Mouse (Mus musculus): Measurements from ENCODE around the gene H1f0. TPM values are rescaled to one million over a fixed set of nuclear protein-coding genes. Genes with fewer than 3 reads are reported as not detected.
"Not testable (repeated sequence)": the region's sequence is repeated elsewhere in the genome, so short reads cannot be mapped to it uniquely, and the experiment has no call there.

Gene H1f0
- total RNA-seq, 2 experiments from 2014 or later = 80.4 to 81.1 TPM

- H3K27ac ChIP-seq; intact Hi-C loops (cut with DNase I); DNase-seq (ENCODE audit: extremely low spot score in 1 of 2, low spot score in 2 of 2); H3K4me3 ChIP-seq: not testable (repeated sequence)
- TF ChIP-seq CTCF (IDR thresholded peaks at IDR 0.05) = peak; percentile 9
Observed at GRCm38 (mm10) chr15:79007836-79008235, 20.4 kb upstream of the H1f0 start.

- DNase-seq (ENCODE audit: extremely low spot score in 1 of 2, low spot score in 2 of 2) = no peak
Observed at GRCm38 (mm10) chr15:79009734-79010133, 18.5 kb upstream of the H1f0 start.

GRCm38 (mm10) chr15:79011550-79011949, 16.7 kb upstream of the H1f0 start:
- DNase-seq (ENCODE audit: extremely low spot score in 1 of 2, low spot score in 2 of 2) = no peak
- Histone ChIP-seq H3K27ac (no peak overlapping the region), H3K4me3 (no peak overlapping the region)
- no peak for TF ChIP-seq CTCF (IDR thresholded peaks at IDR 0.05)
- intact Hi-C loops (cut with DNase I) = no loop called here

More at GRCm38 (mm10) chr15:79009734-79010133, 18.5 kb upstream of the H1f0 start:
- intact Hi-C loops (cut with DNase I) = no loop called here
- Histone ChIP-seq H3K27ac (no peak overlapping the region), H3K4me3 (no peak overlapping the region)
- TF ChIP-seq CTCF (IDR thresholded peaks at IDR 0.05) = no peak

- H3K27ac ChIP-seq = no peak overlapping the region
- H3K4me3 ChIP-seq = no peak overlapping the region
- TF ChIP-seq CTCF (IDR thresholded peaks at IDR 0.05) = no peak
- intact Hi-C loops (cut with DNase I) = no loop called here
- no peak for DNase-seq (ENCODE audit: extremely low spot score in 1 of 2, low spot score in 2 of 2)
Observed at GRCm38 (mm10) chr15:79013382-79013781, 14.9 kb upstream of the H1f0 start.

GRCm38 (mm10) chr15:79018191-79018590, 10.1 kb upstream of the H1f0 start:
- no peak overlapping the region for H3K27ac ChIP-seq
- H3K4me3 ChIP-seq = no peak overlapping the region
- no peak for DNase-seq (ENCODE audit: extremely low spot score in 1 of 2, low spot score in 2 of 2)
- intact Hi-C loops (cut with DNase I) = no loop called here
- no peak for TF ChIP-seq CTCF (IDR thresholded peaks at IDR 0.05)

GRCm38 (mm10) chr15:79018886-79019285, 9.4 kb upstream of the H1f0 start:
- DNase-seq (ENCODE audit: extremely low spot score in 1 of 2, low spot score in 2 of 2) = no peak
- Histone ChIP-seq H3K27ac (no peak overlapping the region), H3K4me3 (no peak overlapping the region)
- intact Hi-C loops (cut with DNase I) = no loop called here
- TF ChIP-seq CTCF (IDR thresholded peaks at IDR 0.05) = no peak

- Histone ChIP-seq H3K27ac (no peak overlapping the region), H3K4me3 (no peak overlapping the region)
- DNase-seq (ENCODE audit: extremely low spot score in 1 of 2, low spot score in 2 of 2) = no peak
- intact Hi-C loops (cut with DNase I) = no loop called here
- TF ChIP-seq CTCF (IDR thresholded peaks at IDR 0.05) = no peak
Observed at GRCm38 (mm10) chr15:79022671-79023230, 5.5 kb upstream of the H1f0 start.

- H3K4me3 ChIP-seq = no peak overlapping the region
- TF ChIP-seq CTCF (IDR thresholded peaks at IDR 0.05) = no peak
- no peak for DNase-seq (ENCODE audit: extremely low spot score in 1 of 2, low spot score in 2 of 2)
- intact Hi-C loops (cut with DNase I) = no loop called here
- H3K27ac ChIP-seq = no peak overlapping the region
Observed at GRCm38 (mm10) chr15:79023366-79023765, 4.9 kb upstream of the H1f0 start.

- intact Hi-C loops (cut with DNase I) = loop anchor here (2.0 kb wide), 1 partner anchor 37 kb away; no protein-coding TSS in a partner anchor
- no peak for DNase-seq (ENCODE audit: extremely low spot score in 1 of 2, low spot score in 2 of 2)
- Histone ChIP-seq H3K4me3 (peak overlapping the region; percentile 44), H3K27ac (peak overlapping the region; percentile 54)
- no peak for TF ChIP-seq CTCF (IDR thresholded peaks at IDR 0.05)
Observed at GRCm38 (mm10) chr15:79025687-79026308, 2.5 kb upstream of the H1f0 start.

- H3K27ac ChIP-seq = no peak overlapping the region
Observed at GRCm38 (mm10) chr15:79026511-79027290, 1.5 kb upstream of the H1f0 start.

GRCm38 (mm10) chr15:79027291-79028205, 702 bp upstream of the H1f0 start:
- H3K27ac ChIP-seq = peak overlapping the region; percentile 99
- DNase-seq (ENCODE audit: extremely low spot score in 1 of 2, low spot score in 2 of 2) = no peak
- no peak for TF ChIP-seq CTCF (IDR thresholded peaks at IDR 0.05)
- intact Hi-C loops (cut with DNase I) = loop anchor here (2.0 kb wide), 1 partner anchor 39 kb away; no protein-coding TSS in a partner anchor
- peak overlapping the region; percentile 66 for H3K4me3 ChIP-seq

More at GRCm38 (mm10) chr15:79026511-79027290, 1.5 kb upstream of the H1f0 start:
- no peak for TF ChIP-seq CTCF (IDR thresholded peaks at IDR 0.05)
- intact Hi-C loops (cut with DNase I) = loop anchor here (2.0 kb wide), 1 partner anchor 38 kb away; no protein-coding TSS in a partner anchor
- H3K4me3 ChIP-seq = no peak overlapping the region
- DNase-seq (ENCODE audit: extremely low spot score in 1 of 2, low spot score in 2 of 2) = no peak
